Mouse (Mus musculus) MEL (cell line): ENCODE data around the gene Gm49673. TPM values are rescaled to one million over a fixed set of nuclear protein-coding genes. Genes with fewer than 3 reads are reported as not detected.
"Not testable (repeated sequence)": the region's sequence is repeated elsewhere in the genome, so short reads cannot be mapped to it uniquely, and the experiment has no call there.

Experiments used
- DNase-seq: peaks from one replicate; pipeline ENCODE4 v3.0.0; 2011; ENCODE audit warnings: low read depth, low spot score
- H3K27ac ChIP-seq: 2 replicates; pipeline ENCODE4 v1.5.1; 2012; ENCODE audit warnings: low read depth, mild to moderate bottlenecking, control low read depth, low read length, moderate library complexity; ENCODE audit not compliant: control insufficient read depth
- H3K27me3 ChIP-seq, 2 experiments: fragments of 150-350 bp in 1 of 2; sonication (generic) in 1 of 2; 2 replicates each; pipeline ENCODE4 v1.6.1; 2012; ENCODE audit warnings: low read length in 2 of 2, mild to moderate bottlenecking in 2 of 2, improper control_type of control experiment in 1 of 2, moderate library complexity in 1 of 2; ENCODE audit not compliant: insufficient read depth in 2 of 2, control insufficient read depth in 1 of 2
- H3K36me3 ChIP-seq, 2 experiments: 2 replicates each; pipeline ENCODE4 v1.6.1; 2012 to 2014; ENCODE audit warnings: low read length in 2 of 2, improper control_type of control experiment in 1 of 2, inconsistent platforms in 1 of 2, mild to moderate bottlenecking in 1 of 2; ENCODE audit not compliant: insufficient read depth in 2 of 2, control insufficient read depth in 1 of 2
- H3K4me1 ChIP-seq, 2 experiments: fragments of 150-350 bp in 1 of 2; sonication (generic) in 1 of 2; 2 replicates each; pipeline ENCODE4 v1.6.1; 2012; ENCODE audit warnings: low read length in 2 of 2, improper control_type of control experiment in 1 of 2, mild to moderate bottlenecking in 1 of 2; ENCODE audit not compliant: insufficient read depth in 2 of 2, control insufficient read depth in 1 of 2
- H3K4me3 ChIP-seq, 2 experiments: fragments of 150-350 bp in 1 of 2; sonication (generic) in 1 of 2; 2 replicates each; pipeline ENCODE4 v1.5.1; 2012; ENCODE audit warnings: low read depth in 2 of 2, low read length in 2 of 2, mild to moderate bottlenecking in 2 of 2, moderate library complexity in 2 of 2, control low read depth in 1 of 2, improper control_type of control experiment in 1 of 2; ENCODE audit not compliant: control insufficient read depth in 1 of 2, insufficient read depth in 1 of 2
- H3K79me2 ChIP-seq: 2 replicates; pipeline ENCODE4 v1.6.1; 2012; ENCODE audit warnings: mild to moderate bottlenecking, low read length, moderate library complexity; ENCODE audit not compliant: control insufficient read depth, poor library complexity, insufficient read depth
- H3K9ac ChIP-seq: 2 replicates; pipeline ENCODE4 v1.6.1; 2012; ENCODE audit warnings: low read depth, mild to moderate bottlenecking, control low read depth, low read length, moderate library complexity; ENCODE audit not compliant: control insufficient read depth, poor library complexity, severe bottlenecking
- H3K9me3 ChIP-seq: fragments of 150-350 bp; sonication (generic); replicated peaks from 2 replicates; pipeline ENCODE4 v1.6.1; 2012; ENCODE audit warnings: mild to moderate bottlenecking, low read length, improper control_type of control experiment, moderate library complexity; ENCODE audit not compliant: insufficient read depth
- polyA plus RNA-seq, 2 experiments: library from polyadenylated mRNA; stranded (reverse) in 1 of 2; unstranded in 1 of 2; fragments of >175 nt in 1 of 2; fragments of >200 nt in 1 of 2; gene quantifications; 2 replicates each; pipeline versions ENCODE4 v1.2.1 to v1.2.4; 2012; ENCODE audit warnings: low replicate concordance in 2 of 2, low read depth in 1 of 2; ENCODE audit not compliant: insufficient read length in 2 of 2, insufficient read depth in 1 of 2, missing spikeins in 1 of 2
- total RNA-seq: library from RNA; depleted of rRNA; stranded (reverse); fragments of 300-350 nt; gene quantifications from 2 replicates; pipeline ENCODE4 v1.2.3, GENCODE M21; 2012

The Gm49673 gene
- total and polyA plus RNA-seq, 3 experiments, result not detected

DNA sequence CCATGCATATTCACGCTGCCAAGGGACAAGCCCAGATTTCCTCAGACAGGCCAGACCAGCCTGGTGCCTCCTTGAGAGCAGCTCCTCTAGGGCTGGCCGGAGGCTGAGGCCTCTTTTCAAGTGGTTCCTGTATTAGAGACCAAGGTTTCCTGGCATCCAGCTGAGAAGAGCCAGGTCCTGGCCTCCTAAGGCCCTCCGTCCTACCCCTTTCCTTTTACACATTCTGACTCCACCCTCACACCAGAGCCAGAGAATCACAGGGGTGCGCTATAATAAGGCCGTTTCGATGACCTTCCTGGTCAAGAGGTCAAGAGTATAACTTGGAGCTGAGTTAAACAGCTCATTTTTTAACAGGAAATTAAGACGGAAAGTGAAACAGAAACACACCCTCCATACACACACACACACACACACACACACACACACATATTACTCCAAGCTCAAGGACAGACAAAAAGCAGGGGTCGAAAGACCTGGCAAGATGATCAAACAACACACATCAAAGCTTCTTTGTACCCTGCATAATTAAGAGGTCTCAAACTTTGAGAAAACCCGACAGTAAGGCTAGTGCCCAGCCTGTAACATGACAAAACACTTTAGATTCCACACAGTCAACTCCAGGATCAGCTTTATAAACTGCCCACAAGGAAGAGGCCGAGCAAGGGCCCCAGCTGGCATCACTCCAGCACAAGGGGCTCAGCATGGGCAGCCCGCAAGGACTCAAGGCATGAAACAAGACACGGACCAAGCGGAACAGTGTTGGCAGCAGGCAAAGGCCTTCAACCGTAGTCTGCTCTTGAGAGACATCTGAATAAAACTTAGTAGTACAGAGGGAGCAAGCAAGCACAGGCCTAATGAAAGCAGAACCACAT lies 3.5 kb downstream of the Gm49673 start:
- not testable (repeated sequence) for H3K4me1 ChIP-seq, H3K9ac ChIP-seq, H3K27me3 ChIP-seq, H3K79me2 ChIP-seq, DNase-seq, H3K9me3 ChIP-seq, H3K4me3 ChIP-seq, H3K27ac ChIP-seq, H3K36me3 ChIP-seq

DNA sequence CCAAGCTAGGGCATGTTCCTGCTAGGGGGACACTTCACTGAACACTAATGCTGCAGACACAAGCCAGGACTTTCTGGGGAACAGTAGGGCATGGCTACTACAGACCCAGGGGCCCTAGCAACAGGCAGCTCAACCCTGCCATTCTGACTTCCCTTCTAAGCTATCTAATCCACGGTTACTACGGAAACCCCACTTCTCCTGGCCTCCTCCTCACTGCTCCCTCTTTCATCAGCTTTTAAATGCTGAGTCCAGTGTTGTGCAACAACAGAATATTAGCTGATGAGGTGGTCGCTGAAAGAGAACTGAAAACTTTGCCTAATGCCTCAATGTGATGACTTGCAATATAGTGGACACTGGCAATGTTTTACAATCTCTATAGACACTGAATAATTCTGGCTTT lies 7.4 kb downstream of the Gm49673 start:
- H3K27me3 ChIP-seq, H3K36me3 ChIP-seq, H3K4me3 ChIP-seq, H3K9ac ChIP-seq, H3K79me2 ChIP-seq, H3K9me3 ChIP-seq, H3K4me1 ChIP-seq, H3K27ac ChIP-seq: not testable (repeated sequence)
- peak; percentile 52 for DNase-seq

DNA sequence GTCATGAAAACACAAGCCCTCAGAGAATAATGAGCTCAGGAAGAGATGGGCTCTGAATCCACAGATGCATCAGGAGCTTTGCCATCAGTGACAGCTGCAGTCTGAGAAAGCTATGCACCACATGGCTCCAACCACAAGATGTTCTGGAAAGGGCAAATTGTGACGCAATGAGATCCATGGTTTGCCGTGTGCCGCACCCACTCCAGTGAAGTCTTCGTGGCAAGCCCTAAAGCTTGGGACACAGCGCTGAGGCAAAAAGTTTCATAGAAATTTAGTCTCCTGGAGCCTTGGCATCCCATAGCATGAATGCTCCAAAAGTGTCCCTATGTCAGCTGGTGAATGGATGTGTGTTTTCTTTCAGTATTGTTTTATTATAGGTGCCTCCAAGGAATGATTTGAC lies 9.5 kb downstream of the Gm49673 start:
- H3K4me1 ChIP-seq, result not testable (repeated sequence)

DNA sequence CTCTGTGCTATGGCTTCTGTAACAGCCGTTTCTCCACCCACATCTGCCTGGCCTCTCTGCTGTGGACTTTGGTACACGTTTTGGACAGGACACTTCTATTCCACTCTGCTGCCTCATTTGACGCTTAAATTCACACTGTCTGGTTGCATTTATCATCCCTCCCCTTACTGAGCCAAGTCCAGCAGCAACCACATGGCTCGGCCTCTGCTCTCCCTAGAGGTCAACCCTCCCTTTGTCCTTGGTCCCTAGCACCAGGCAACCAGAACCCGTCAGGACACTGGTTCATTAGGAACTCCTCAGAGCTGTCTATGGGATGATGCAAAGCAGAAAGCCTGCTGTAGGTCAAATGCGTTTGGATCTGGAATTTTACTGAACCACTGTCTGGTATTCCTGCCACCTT lies 16.7 kb downstream of the Gm49673 start:
- not testable (repeated sequence) for DNase-seq, H3K4me1 ChIP-seq, H3K9me3 ChIP-seq, H3K27ac ChIP-seq, H3K9ac ChIP-seq, H3K79me2 ChIP-seq, H3K4me3 ChIP-seq, H3K27me3 ChIP-seq, H3K36me3 ChIP-seq

More for the DNA sequence above, 9.5 kb downstream of the Gm49673 start:
- not testable (repeated sequence) for H3K4me3 ChIP-seq, H3K36me3 ChIP-seq, H3K9me3 ChIP-seq, H3K27ac ChIP-seq, DNase-seq, H3K27me3 ChIP-seq, H3K9ac ChIP-seq, H3K79me2 ChIP-seq

DNA sequence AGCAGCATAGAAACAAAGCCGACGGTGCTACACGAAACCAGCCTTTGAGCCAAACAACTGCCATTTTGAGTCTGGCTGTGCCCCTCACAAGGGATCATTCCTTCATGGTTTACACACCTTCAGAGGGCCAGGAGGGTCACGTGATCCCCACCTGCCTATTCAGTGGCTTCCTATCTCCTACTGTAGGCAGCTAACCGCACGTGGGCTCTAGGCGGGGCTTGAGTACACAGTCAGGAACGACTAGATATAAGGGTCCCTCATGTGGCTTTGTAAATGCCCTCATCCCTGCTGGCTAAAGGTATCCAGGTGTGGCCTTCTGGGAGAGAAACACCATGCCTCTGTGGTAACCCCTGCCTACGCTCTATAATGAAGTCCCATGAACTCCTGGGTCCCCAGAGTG lies 18.0 kb downstream of the Gm49673 start:
- not testable (repeated sequence) for H3K27me3 ChIP-seq, H3K4me3 ChIP-seq, H3K27ac ChIP-seq, H3K79me2 ChIP-seq, DNase-seq, H3K36me3 ChIP-seq, H3K9me3 ChIP-seq, H3K4me1 ChIP-seq, H3K9ac ChIP-seq

DNA sequence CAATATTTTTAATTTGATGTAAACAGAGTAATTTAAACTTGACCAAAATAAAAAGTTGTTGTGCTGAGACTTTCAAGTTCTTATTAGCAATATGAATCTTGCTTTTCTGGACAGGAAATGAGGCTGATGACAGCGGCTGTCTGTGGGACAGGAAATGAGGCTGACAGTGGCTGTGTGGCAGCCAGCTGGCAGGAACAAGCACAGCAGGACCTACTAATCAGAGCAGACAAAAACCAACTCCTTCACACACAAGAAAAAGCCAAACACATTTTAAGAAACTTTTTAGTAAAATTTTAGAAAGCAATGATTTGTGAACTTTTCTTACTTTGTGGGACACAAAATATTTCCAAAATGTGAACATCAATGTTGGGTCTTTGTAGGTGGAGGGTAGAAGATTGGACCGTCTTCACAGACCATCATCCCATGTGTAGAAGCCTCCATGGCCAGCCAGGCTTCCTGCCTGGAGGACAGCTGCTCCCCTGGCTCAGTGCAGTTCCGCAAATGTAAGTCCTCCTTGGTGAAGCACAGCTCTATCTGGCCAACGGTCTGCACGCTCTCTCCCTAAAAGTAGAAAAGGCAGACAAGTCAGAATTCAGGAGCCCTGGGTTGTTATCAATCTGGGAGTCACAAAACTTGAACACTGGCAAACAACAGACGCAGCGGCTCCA lies 19.1 kb downstream of the Gm49673 start:
- not testable (repeated sequence) for H3K36me3 ChIP-seq, H3K9me3 ChIP-seq, H3K27me3 ChIP-seq, H3K4me1 ChIP-seq, H3K9ac ChIP-seq, DNase-seq, H3K27ac ChIP-seq, H3K4me3 ChIP-seq, H3K79me2 ChIP-seq

DNA sequence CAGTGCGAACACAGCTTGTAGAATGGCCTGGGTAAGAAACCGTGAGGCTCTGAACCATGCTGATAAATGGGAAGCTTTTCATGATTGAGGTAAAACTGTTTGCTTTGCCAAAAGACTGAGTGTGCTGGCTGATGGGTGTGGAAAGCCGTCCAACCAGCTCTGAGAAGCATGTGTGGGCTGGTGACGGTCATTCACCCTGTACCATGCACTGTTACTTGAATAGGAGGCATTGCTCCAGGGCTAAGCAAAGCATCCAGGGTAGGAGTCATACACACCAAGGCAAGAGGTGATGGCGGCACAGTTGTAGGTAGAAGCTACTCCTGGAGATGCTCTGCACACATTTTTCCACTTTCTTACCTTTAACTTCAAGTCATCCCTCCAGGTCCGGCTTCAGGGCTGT lies 23.0 kb downstream of the Gm49673 start:
- H3K79me2 ChIP-seq, H3K4me1 ChIP-seq, H3K9me3 ChIP-seq, H3K36me3 ChIP-seq, H3K27me3 ChIP-seq, H3K27ac ChIP-seq, H3K9ac ChIP-seq, DNase-seq, H3K4me3 ChIP-seq: not testable (repeated sequence)
